ENCODE assay signal across 12 mouse cellular contexts in the genomic region with DNA sequence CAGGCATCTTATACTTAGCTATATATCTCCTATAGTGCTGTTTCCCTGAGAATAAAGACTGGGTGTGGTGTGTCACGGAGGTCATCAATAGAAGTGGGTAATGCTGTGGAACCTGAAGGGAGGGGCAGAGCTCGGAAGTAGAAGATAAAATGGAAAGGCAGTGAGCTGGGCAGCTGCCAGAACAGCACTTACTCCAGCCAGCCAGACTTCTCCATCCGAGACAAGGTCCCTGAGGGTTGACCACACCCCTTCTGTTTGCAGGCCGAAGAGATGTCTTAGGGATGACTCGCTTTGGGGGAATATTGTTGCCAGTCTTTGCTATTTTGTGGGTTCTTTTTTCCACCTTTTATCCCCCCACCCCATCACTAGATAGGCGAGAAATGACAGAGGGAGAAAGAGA. TPM values are rescaled to one million over a fixed set of nuclear protein-coding genes. Genes with fewer than 3 reads are reported as not detected.
A peak's percentile ranks its signal among the peaks of the same experiment; 100 is the strongest.
DNase-seq lines count a peak whose midpoint lies in the region; ATAC-seq and TF ChIP-seq lines count a peak whose summit lies in the region.
"Had no signal": no experiment of that assay in that cellular context is flagged by ENCODE, and none has a peak within 500 bp of the region (broad histone marks: within the 10 kb centered on the region; RNA-seq: fewer than 3 reads in every experiment).

No protein-coding gene starts in this region.

- no peak overlapping the region for H3K4me3 ChIP-seq in kidney, embryonic 16.5 days (ENCODE audit: low read length)
- no peak overlapping the region for H3K4me3 ChIP-seq in MEL (ENCODE audit: control insufficient read depth in 1 of 2, insufficient read depth in 1 of 2, low read depth in 2 of 2, low read length in 2 of 2)
- no peak overlapping the region for H3K4me3 ChIP-seq in midbrain, embryonic 11.5 days (ENCODE audit: low read depth, low read length)
- H3K4me3 ChIP-seq: lung, embryonic 15.5 days had no signal

- H3K9ac ChIP-seq in kidney, embryonic 16.5 days (replicated peaks; ENCODE audit: low read length): no peak overlapping the region
- no peak overlapping the region for H3K9ac ChIP-seq in MEL (ENCODE audit: control insufficient read depth, low read depth, low read length, poor library complexity, severe bottlenecking)
- H3K9ac ChIP-seq in midbrain, embryonic 11.5 days (ENCODE audit: low read length): no peak overlapping the region
- H3K9ac ChIP-seq: forebrain, postnatal 0 days; hindbrain, embryonic 14.5 days; lung, embryonic 15.5 days had no signal

- DNase-seq in kidney, postnatal 10 days: peak; percentile 43
- peak; percentile 68 for DNase-seq in MEL (ENCODE audit: low read depth, low spot score)
- peak; percentile 33 to 49 for DNase-seq in gastrocnemius, adult 8-10 months (ENCODE audit: low spot score in 2 of 2)
- peak; percentile 55 to 63 for DNase-seq in heart, postnatal 10 days
- DNase-seq in midbrain, embryonic 11.5 days (ENCODE audit: low spot score, missing footprints): no peak
- DNase-seq in left cerebral cortex, postnatal 4 days: no peak
- DNase-seq in spleen, postnatal 4 days (ENCODE audit: low spot score in 2 of 2): no peak
- DNase-seq: forebrain, postnatal 0 days had no signal

- TF ChIP-seq POLR2A in MEL (IDR thresholded peaks at IDR 0.05; ENCODE audit: control insufficient read depth in 1 of 2, insufficient read depth in 1 of 2, low read depth in 1 of 2, low read length in 2 of 2, poor library complexity in 1 of 2): no peak

- H3K27ac ChIP-seq in kidney, embryonic 16.5 days (ENCODE audit: low read length): no peak overlapping the region
- no peak overlapping the region for H3K27ac ChIP-seq in MEL (ENCODE audit: control insufficient read depth, low read depth, low read length)
- H3K27ac ChIP-seq in midbrain, embryonic 11.5 days (ENCODE audit: low read depth, low read length): no peak overlapping the region
- H3K27ac ChIP-seq: hindbrain, embryonic 14.5 days; lung, embryonic 15.5 days had no signal

- TF ChIP-seq CTCF in MEL (IDR thresholded peaks at IDR 0.05 in 2 of 3, conservative IDR thresholded peaks at IDR 0.05 in 1 of 3; ENCODE audit: control insufficient read depth in 1 of 3, insufficient read depth in 1 of 3, low read depth in 2 of 3, low read length in 3 of 3, poor library complexity in 1 of 3, severe bottlenecking in 1 of 3): no peak

- intact Hi-C loops in heart, postnatal 10 days (cut with DNase I): no loop called here
- intact Hi-C loops in left cerebral cortex, postnatal 4 days (cut with DNase I): no loop called here

- TF ChIP-seq RAD21 in MEL (IDR thresholded peaks at IDR 0.05; ENCODE audit: low read depth, low read length): no peak

- TF ChIP-seq EP300 in MEL (IDR thresholded peaks at IDR 0.05; ENCODE audit: low read depth in 1 of 2, low read length in 2 of 2): no peak

- peaks cover 6% of the 10 kb centered on the region; the same call in 1 of the 2 replicates for H3K4me1 ChIP-seq in kidney, embryonic 16.5 days (ENCODE audit: insufficient read depth, low read length)
- H3K4me1 ChIP-seq in MEL (ENCODE audit: control insufficient read depth in 1 of 2, insufficient read depth in 2 of 2, low read length in 2 of 2): 0 out of 4 replicates have a peak, but pooled peaks cover 0 to 2% of the 10 kb centered on the region in 2 experiments
- no peaks in the 10 kb centered on the region for H3K4me1 ChIP-seq in midbrain, embryonic 11.5 days (ENCODE audit: control insufficient read depth, insufficient read depth, low read length)

- H3K36me3 ChIP-seq in kidney, embryonic 16.5 days (ENCODE audit: insufficient read depth, low read length): no peaks in the 10 kb centered on the region
- H3K36me3 ChIP-seq in MEL (ENCODE audit: control insufficient read depth in 1 of 2, insufficient read depth in 2 of 2, low read length in 2 of 2): peaks cover 0 to 5% of the 10 kb centered on the region in 2 experiments; a peak in 1 of 4 replicates
- no peaks in the 10 kb centered on the region for H3K36me3 ChIP-seq in midbrain, embryonic 11.5 days (ENCODE audit: control insufficient read depth, insufficient read depth, low read length)
- H3K36me3 ChIP-seq: lung, embryonic 15.5 days had no signal

- no peak overlapping the region for H3K4me2 ChIP-seq in kidney, embryonic 16.5 days (replicated peaks; ENCODE audit: low read depth, low read length)
- no peak overlapping the region for H3K4me2 ChIP-seq in midbrain, embryonic 11.5 days
- H3K4me2 ChIP-seq: hindbrain, embryonic 14.5 days; lung, embryonic 15.5 days had no signal

- no peaks in the 10 kb centered on the region for H3K9me3 ChIP-seq in kidney, embryonic 16.5 days (ENCODE audit: low read length)
- H3K9me3 ChIP-seq in MEL (replicated peaks; ENCODE audit: insufficient read depth, low read length): no peaks in the 10 kb centered on the region
- no peaks in the 10 kb centered on the region for H3K9me3 ChIP-seq in midbrain, embryonic 11.5 days (ENCODE audit: control insufficient read depth, low read length)
- H3K9me3 ChIP-seq: lung, embryonic 15.5 days had no signal

- no peaks in the 10 kb centered on the region for H3K27me3 ChIP-seq in kidney, embryonic 16.5 days (ENCODE audit: insufficient read depth, low read length)
- no peaks in the 10 kb centered on the region; a peak in 1 of 4 replicates for H3K27me3 ChIP-seq in MEL (ENCODE audit: control insufficient read depth in 1 of 2, insufficient read depth in 2 of 2, low read length in 2 of 2)
- H3K27me3 ChIP-seq in midbrain, embryonic 11.5 days (ENCODE audit: control insufficient read depth, insufficient read depth, low read length): no peaks in the 10 kb centered on the region
- H3K27me3 ChIP-seq: CH12.LX; lung, embryonic 15.5 days had no signal

- no peaks in the 10 kb centered on the region for H3K79me2 ChIP-seq in MEL (ENCODE audit: control insufficient read depth, insufficient read depth, low read length, poor library complexity)

- ATAC-seq in kidney, embryonic 16.5 days (ENCODE audit: low FRiP score, low TSS enrichment): no peak
- no peak for ATAC-seq in midbrain, embryonic 11.5 days (ENCODE audit: low FRiP score)
- ATAC-seq: forebrain, postnatal 0 days had no signal

- WGBS in kidney, embryonic 16.5 days: 42% methylated on average over 6 of the region's 6 CpGs
- 72% methylated on average over 6 of the region's 6 CpGs for WGBS in midbrain, embryonic 11.5 days

TF ChIP-seq in MEL, 35 proteins besides CTCF, POLR2A, EP300 and RAD21:
- TF ChIP-seq ZKSCAN1 (IDR thresholded peaks at IDR 0.05; ENCODE audit: low read depth, low read length) (no peak), MYB (IDR thresholded peaks at IDR 0.05; ENCODE audit: low read depth, low read length) (no peak), TAL1 (IDR thresholded peaks at IDR 0.05; ENCODE audit: low read length) (no peak), GATA1 (IDR thresholded peaks at IDR 0.05; ENCODE audit: low read depth, low read length) (no peak), MAX (IDR thresholded peaks at IDR 0.05; ENCODE audit: low read length) (no peak), MEF2A (IDR thresholded peaks at IDR 0.05; ENCODE audit: extremely low read depth, insufficient replicate concordance, low read depth, low read length, poor library complexity, severe bottlenecking) (no peak), CHD1 (IDR thresholded peaks at IDR 0.05; ENCODE audit: low read depth, low read length) (no peak), BHLHE40 (IDR thresholded peaks at IDR 0.05; ENCODE audit: borderline replicate concordance, low read depth, low read length) (no peak), USF2 (IDR thresholded peaks at IDR 0.05; ENCODE audit: borderline replicate concordance in 1 of 2, insufficient read depth in 1 of 2, low read depth in 1 of 2, low read length in 2 of 2) (no peak), USF1 (IDR thresholded peaks at IDR 0.05; ENCODE audit: low read depth, low read length) (no peak), ZC3H11A (IDR thresholded peaks at IDR 0.05; ENCODE audit: low read depth, low read length) (no peak), TCF12 (IDR thresholded peaks at IDR 0.05; ENCODE audit: low read depth, low read length) (no peak), MXI1 (IDR thresholded peaks at IDR 0.05; ENCODE audit: low read depth, low read length) (no peak)

RNA-seq across cellular contexts. Expression of a gene that starts 11.9 kb away (rescaled TPM):
- polyA plus RNA-seq in kidney, embryonic 16.5 days (2015; fragmentation: Nextera tagmentation; extraction: Ambion mirVana): 92.7 and 96.4 TPM in 2 replicates
- total RNA-seq in MEL (2012; rRNA removed): 0.08 and 0.16 TPM in 2 replicates
- polyA plus RNA-seq in MEL (2012; ENCODE audit: insufficient read depth in 1 of 2, insufficient read length in 2 of 2, low read depth in 1 of 2, low replicate concordance in 2 of 2, missing spikeins in 1 of 2): under 1 TPM in 1 of 2 experiments, not detected in 1; 0.42 TPM
- total RNA-seq in gastrocnemius, adult 8-10 months (2022): 1 to 10 TPM; 5.5 to 8.5 (median 6.7) TPM
- total RNA-seq in heart, postnatal 10 days (2021): 10 to 100 TPM; 62.8 to 68.4 TPM
- polyA plus RNA-seq in midbrain, embryonic 11.5 days (2014; fragmentation: Nextera tagmentation; extraction: Ambion mirVana): 42.1 and 44.1 TPM in 2 replicates
- 10 to 100 TPM; 61.6 to 63.4 TPM for total RNA-seq in left cerebral cortex, postnatal 4 days (2021)

Comparison
In these comparisons a context has a peak if more than half of its experiments do, and no peak if none do; other contexts are left out.
1. DNase-seq: peak in kidney, postnatal 10 days (single experiment), MEL (single experiment), gastrocnemius, adult 8-10 months (2 of 2) and heart, postnatal 10 days (2 of 2); none in midbrain, embryonic 11.5 days (single experiment), left cerebral cortex, postnatal 4 days (single experiment) and spleen, postnatal 4 days (0 of 2).
2. RNA of a gene that starts 11.9 kb away (total RNA-seq): 62.8 to 68.4 TPM in heart, postnatal 10 days and 61.6 to 63.4 TPM in left cerebral cortex, postnatal 4 days; 5.5 to 8.5 TPM in gastrocnemius, adult 8-10 months and 0.08 to 0.16 TPM in MEL; every median in the first group is over 4 times any median in the second.